22 mouse cellular contexts compared by ENCODE assay signal in genomic region chr13:47365776-47366175, GRCm38 (mm10).
DNase-seq lines count a peak whose midpoint lies in the region; ATAC-seq and TF ChIP-seq lines count a peak whose summit lies in the region.
"Had no signal": no experiment of that assay in that cellular context is flagged by ENCODE, and none has a peak within 500 bp of the region (broad histone marks: within the 10 kb centered on the region; RNA-seq: fewer than 3 reads in every experiment).

No protein-coding gene starts in this region.

- H3K36me3 ChIP-seq in hindbrain, embryonic 10.5 days: no peaks in the 10 kb centered on the region
- H3K36me3 ChIP-seq in hindbrain, embryonic 12.5 days: no peaks in the 10 kb centered on the region
- H3K36me3 ChIP-seq in midbrain, postnatal 0 days (ENCODE audit: insufficient read depth, low read length): no peaks in the 10 kb centered on the region
- no peaks in the 10 kb centered on the region for H3K36me3 ChIP-seq in midbrain, embryonic 13.5 days
- H3K36me3 ChIP-seq: heart, embryonic 13.5 days; kidney, embryonic 15.5 days; midbrain, embryonic 12.5 days had no signal

- H3K27ac ChIP-seq in hindbrain, embryonic 10.5 days: 0 out of 2 replicates have a peak overlapping the region, but pooled peaks have one; percentile 9
- H3K27ac ChIP-seq in hindbrain, embryonic 12.5 days: no peak overlapping the region
- no peak overlapping the region for H3K27ac ChIP-seq in midbrain, postnatal 0 days (ENCODE audit: low read depth, low read length)
- H3K27ac ChIP-seq in midbrain, embryonic 13.5 days: no peak overlapping the region
- H3K27ac ChIP-seq: gastrocnemius, adult 2 months; heart, embryonic 13.5 days; kidney, embryonic 15.5 days; midbrain, embryonic 12.5 days had no signal

- no peak overlapping the region for H3K4me2 ChIP-seq in hindbrain, embryonic 12.5 days (replicated peaks)
- no peak overlapping the region for H3K4me2 ChIP-seq in midbrain, postnatal 0 days (ENCODE audit: low read depth, low read length, poor library complexity, severe bottlenecking)
- H3K4me2 ChIP-seq in midbrain, embryonic 13.5 days (replicated peaks): no peak overlapping the region
- H3K4me2 ChIP-seq: heart, embryonic 13.5 days; kidney, embryonic 15.5 days; midbrain, embryonic 12.5 days had no signal

- ATAC-seq in hindbrain, embryonic 12.5 days (ENCODE audit: low FRiP score): no peak
- no peak for ATAC-seq in midbrain, postnatal 0 days (ENCODE audit: low FRiP score)
- ATAC-seq in midbrain, embryonic 13.5 days: no peak
- ATAC-seq: forebrain, embryonic 16.5 days; intestine, embryonic 16.5 days had no signal

- peaks cover 15% of the 10 kb centered on the region for H3K4me1 ChIP-seq in hindbrain, embryonic 10.5 days (replicated peaks)
- H3K4me1 ChIP-seq in hindbrain, embryonic 12.5 days: peaks cover 7% of the 10 kb centered on the region; the same call in 1 of the 2 replicates
- H3K4me1 ChIP-seq in midbrain, postnatal 0 days (ENCODE audit: insufficient read depth, low read length): no peaks in the 10 kb centered on the region
- H3K4me1 ChIP-seq in midbrain, embryonic 13.5 days (replicated peaks): peaks cover 12% of the 10 kb centered on the region
- H3K4me1 ChIP-seq: heart, embryonic 13.5 days; kidney, embryonic 15.5 days had no signal

- no peak for TF ChIP-seq POLR2A in brain, embryonic 14.5 days (IDR thresholded peaks at IDR 0.05; ENCODE audit: borderline replicate concordance, extremely low read depth, insufficient read depth, insufficient read length, poor library complexity, severe bottlenecking)

- no peaks in the 10 kb centered on the region for H3K27me3 ChIP-seq in hindbrain, embryonic 10.5 days (ENCODE audit: insufficient read depth, poor library complexity, severe bottlenecking)
- no peaks in the 10 kb centered on the region for H3K27me3 ChIP-seq in hindbrain, embryonic 12.5 days
- no peaks in the 10 kb centered on the region for H3K27me3 ChIP-seq in midbrain, postnatal 0 days (ENCODE audit: insufficient read depth, low read length)
- H3K27me3 ChIP-seq in midbrain, embryonic 13.5 days: peaks cover 11% of the 10 kb centered on the region; the same call in 1 of the 2 replicates
- H3K27me3 ChIP-seq: CH12.LX; heart, embryonic 13.5 days; kidney, embryonic 15.5 days had no signal

- TF ChIP-seq CTCF in midbrain, postnatal 0 days (IDR thresholded peaks at IDR 0.05): no peak
- no peak for TF ChIP-seq CTCF in brain, embryonic 14.5 days (IDR thresholded peaks at IDR 0.05; ENCODE audit: borderline replicate concordance, extremely low read depth, insufficient read depth, insufficient read length)

- peak; percentile 24 for DNase-seq in hindbrain, embryonic 10.5 days (ENCODE audit: low spot score)
- DNase-seq in midbrain, postnatal 0 days (ENCODE audit: low spot score): peak; percentile 20
- peak; percentile 53 for DNase-seq in brain, embryonic 14.5 days (ENCODE audit: low read depth)
- DNase-seq in retina, postnatal 1 day: peak; percentile 40
- no peak for DNase-seq in frontal cortex, postnatal 25 days (ENCODE audit: low spot score in 2 of 2)
- DNase-seq in cerebellum, adult 9-10 months: no peak
- DNase-seq: adrenal gland, adult 2 months; cerebellum, adult 8-10 months; gastrocnemius, adult 2 months; layer of hippocampus, postnatal 36 days; lung, adult 2 months; lung, postnatal 4 days; thymus, postnatal 4 days had no signal

- no peak overlapping the region for H3K4me3 ChIP-seq in hindbrain, embryonic 10.5 days
- no peak overlapping the region for H3K4me3 ChIP-seq in hindbrain, embryonic 12.5 days
- no peak overlapping the region for H3K4me3 ChIP-seq in midbrain, postnatal 0 days (ENCODE audit: low read depth, low read length)
- H3K4me3 ChIP-seq in midbrain, embryonic 13.5 days (replicated peaks): no peak overlapping the region
- H3K4me3 ChIP-seq: erythroblast, embryonic 14.5 days; gastrocnemius, adult 2 months; heart, embryonic 13.5 days; kidney, embryonic 15.5 days; midbrain, embryonic 12.5 days had no signal

- 70% methylated on average over 7 of the region's 7 CpGs for WGBS in hindbrain, embryonic 10.5 days
- 70% methylated on average over 7 of the region's 7 CpGs for WGBS in hindbrain, embryonic 12.5 days
- 85% methylated on average over 7 of the region's 7 CpGs for WGBS in midbrain, postnatal 0 days
- 69% methylated on average over 7 of the region's 7 CpGs for WGBS in midbrain, embryonic 13.5 days

- no peak overlapping the region for H3K9ac ChIP-seq in hindbrain, embryonic 12.5 days
- H3K9ac ChIP-seq in midbrain, postnatal 0 days (replicated peaks; ENCODE audit: low read length, poor library complexity, severe bottlenecking): no peak overlapping the region
- no peak overlapping the region for H3K9ac ChIP-seq in midbrain, embryonic 13.5 days (replicated peaks)
- H3K9ac ChIP-seq: heart, embryonic 13.5 days; kidney, embryonic 15.5 days; midbrain, embryonic 12.5 days had no signal

- H3K9me3 ChIP-seq in hindbrain, embryonic 10.5 days: no peaks in the 10 kb centered on the region
- H3K9me3 ChIP-seq in hindbrain, embryonic 12.5 days (replicated peaks): no peaks in the 10 kb centered on the region
- H3K9me3 ChIP-seq in midbrain, postnatal 0 days (ENCODE audit: low read length): no peaks in the 10 kb centered on the region
- H3K9me3 ChIP-seq in midbrain, embryonic 13.5 days: no peaks in the 10 kb centered on the region
- H3K9me3 ChIP-seq: heart, embryonic 13.5 days; kidney, embryonic 15.5 days; midbrain, embryonic 12.5 days had no signal

Comparison
In these comparisons a context has a peak if more than half of its experiments do, and no peak if none do; other contexts are left out.
1. DNase-seq: peak in hindbrain, embryonic 10.5 days (single experiment), midbrain, postnatal 0 days (single experiment), brain, embryonic 14.5 days (single experiment) and retina, postnatal 1 day (single experiment); none in frontal cortex, postnatal 25 days (0 of 2) and cerebellum, adult 9-10 months (single experiment).